Mouse (Mus musculus) left cerebral cortex, adult 6 months (tissue): ENCODE measurements around the gene Slc39a8. TPM values are rescaled to one million over a fixed set of nuclear protein-coding genes. Genes with fewer than 3 reads are reported as not detected.

Source experiments
- long read RNA-seq, 2 experiments: library from polyadenylated mRNA; unstranded; transcript quantifications; one replicate each; pipeline ENCODE4 v2.0.0; 2019 to 2020
- polyA plus RNA-seq: library from polyadenylated mRNA; unstranded; fragments of <200 nt; fragmentation: Nextera tagmentation; gene quantifications from 2 replicates; pipeline ENCODE4 v1.2.3, GENCODE M21; 2021

The Slc39a8 gene
- polyA plus RNA-seq: 1.5 TPM in 2 replicates
- long read RNA-seq, experiment 1, partial matches to known transcripts: 1 of 12 reads
- long read RNA-seq, experiment 1, other reads (novel, unspliced or antisense): 0 of 12 reads
- long read RNA-seq, experiment 2, partial matches to known transcripts: 2 of 2 reads
- long read RNA-seq, experiment 2, other reads (novel, unspliced or antisense): 0 of 2 reads

GRCm38 (mm10) chr3:135825016-135825753, at the start of gene Slc39a8:
TSS of gene Slc39a8 (plus strand) at chr3:135825279.

Other genes with a start within 250 kb of the Slc39a8 start
- 2.8 and 3.8 TPM in 2 replicates for gene Nfkb1, start 133.7 kb upstream of the Slc39a8 start, polyA plus RNA-seq